Mouse (Mus musculus) gastrocnemius, postnatal 14 days (tissue): Measurements from ENCODE around the gene Nutm2. TPM values are rescaled to one million over a fixed set of nuclear protein-coding genes. Genes with fewer than 3 reads are reported as not detected.
A peak's percentile ranks its signal among the peaks of the same experiment; 100 is the strongest.
"Not testable (repeated sequence)": the region's sequence is repeated elsewhere in the genome, so short reads cannot be mapped to it uniquely, and the experiment has no call there.

ENCODE experiments used
- DNase-seq: peaks from one replicate; pipeline ENCODE4 v3.0.0; 2021; ENCODE audit warnings: mixed read lengths
- intact Hi-C: fragments of 180-260 bp; cut with DNase I; formaldehyde crosslinking; loops from one replicate; pipeline ENCODE4 v1.15.1; 2025; ENCODE audit warnings: low total_unique reads
- long read RNA-seq, 2 experiments: library from polyadenylated mRNA; stranded (forward); transcript quantifications; one replicate each; pipeline ENCODE4 v2.0.0; 2021
- total RNA-seq, 2 experiments: library from RNA; stranded (reverse); gene quantifications; 2 replicates each; pipeline ENCODE4 v1.2.3; 2021

The Nutm2 gene
- total RNA-seq: not detected
- long read RNA-seq, experiment 1: 0 reads
- long read RNA-seq, experiment 2: 0 reads

DNA sequence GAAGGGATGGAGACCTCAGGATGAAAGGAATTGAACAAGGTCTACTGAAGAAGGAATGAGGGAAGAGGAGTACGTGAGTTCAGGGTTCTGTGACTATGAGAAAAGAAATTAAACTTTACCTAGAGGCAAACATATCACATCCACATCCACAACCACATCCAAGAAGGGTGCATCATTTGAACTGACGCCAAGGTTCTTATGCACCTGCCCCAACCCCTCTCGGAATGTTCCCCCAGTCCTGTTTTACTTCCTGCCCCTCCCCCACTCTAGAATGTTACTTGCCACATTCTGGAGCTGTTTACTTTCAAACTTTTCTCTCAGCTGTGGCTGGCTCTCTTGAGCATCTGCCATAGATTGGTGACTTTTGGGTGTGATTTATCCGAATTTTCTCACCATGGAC lies at the start of gene Nutm2:
Nutm2 (plus strand) TSS at position 301 of the 400 bp plus-strand sequence.
- intact Hi-C loops: no loop called here
- no peak for DNase-seq

DNA sequence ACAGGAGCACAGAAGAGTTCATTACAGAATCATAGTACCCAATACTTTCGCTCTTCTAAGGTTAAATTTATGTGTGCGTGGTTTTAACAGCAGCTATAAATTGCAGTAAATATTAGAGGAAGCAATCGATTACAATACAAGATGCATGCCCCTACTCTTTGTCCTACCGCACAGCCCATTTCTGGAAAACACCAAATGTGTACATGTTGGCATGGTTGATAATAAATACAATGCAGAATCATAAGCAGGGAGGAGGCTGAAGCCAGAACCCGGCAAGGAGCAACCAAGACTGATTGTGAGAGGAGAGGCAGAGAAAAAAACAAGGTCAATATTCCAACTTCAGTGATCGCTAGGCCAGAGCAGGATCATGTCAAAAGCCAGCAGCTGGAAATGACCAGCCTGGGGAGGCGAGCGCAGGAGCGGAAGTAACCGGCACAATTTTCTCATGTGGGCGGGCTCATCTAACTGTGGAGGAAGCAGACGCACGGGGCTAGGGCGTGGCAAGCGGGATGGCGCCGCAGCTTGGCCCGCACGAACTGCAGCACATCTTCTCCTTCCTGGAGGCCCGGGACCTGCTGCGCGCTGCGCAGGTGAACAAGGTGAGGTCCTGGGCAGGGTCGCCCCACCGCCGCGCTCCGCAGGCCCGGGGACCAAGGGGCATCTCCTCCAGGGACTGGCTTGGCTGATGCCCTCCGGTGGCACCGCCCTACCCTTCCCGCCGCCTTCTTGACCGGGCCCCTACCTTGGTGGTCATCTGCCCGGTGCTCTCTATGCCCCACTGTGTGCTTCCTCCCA lies 49.5 kb upstream of the Nutm2 start, which contains the start of gene Fbxw17:
Fbxw17 (plus strand) TSS at position 476 of the 795 bp plus-strand sequence.
- intact Hi-C loops: no loop called here
- peak; percentile 79 for DNase-seq

DNA sequence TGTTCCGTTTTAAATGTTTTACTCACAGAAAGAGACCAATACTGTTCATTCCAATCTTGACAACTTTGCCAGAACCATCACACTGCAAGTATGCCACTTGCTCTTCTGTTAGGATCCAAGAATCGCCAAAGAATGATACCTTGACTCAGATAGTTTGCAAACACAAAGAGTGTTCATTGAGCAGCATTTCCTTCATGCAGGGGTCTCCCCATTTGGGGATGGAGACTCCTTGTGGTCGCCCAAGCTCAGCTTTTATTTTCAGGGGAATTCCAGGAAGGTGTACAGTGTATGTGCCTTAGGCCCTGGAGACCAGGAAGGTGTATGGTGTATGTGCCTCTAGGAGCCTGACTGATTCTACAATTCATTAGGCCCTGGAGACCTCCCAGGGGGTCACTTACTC lies 48.7 kb upstream of the Nutm2 start:
- no peak for DNase-seq
- intact Hi-C loops: no loop called here

DNA sequence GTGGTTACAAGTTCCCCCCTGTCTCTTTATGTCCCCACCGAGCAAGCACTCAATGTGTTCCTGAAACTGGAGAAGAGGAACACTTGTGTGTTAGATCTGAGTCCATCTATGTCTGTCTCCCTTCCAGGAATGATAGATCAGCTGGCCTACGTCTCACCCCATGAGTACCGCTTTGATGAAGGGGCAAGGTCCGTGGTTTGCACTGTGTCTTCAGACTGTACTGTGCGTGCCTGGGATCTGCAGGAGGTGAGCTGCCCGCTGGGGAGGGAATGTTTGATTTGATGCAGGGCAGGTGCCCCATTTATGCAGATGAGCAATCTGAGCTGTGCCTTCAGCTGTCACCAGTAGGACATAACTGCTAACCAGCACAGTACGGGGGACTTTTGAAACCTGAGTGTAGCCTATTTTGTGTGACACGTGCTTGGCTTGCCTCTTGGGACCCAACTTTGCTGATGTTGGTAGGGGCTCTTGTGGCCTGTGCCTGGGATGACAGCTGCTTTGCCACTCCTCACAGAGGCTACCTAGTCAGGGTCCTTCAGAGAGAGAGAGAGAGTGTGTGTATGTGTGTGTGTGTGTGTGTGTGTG lies 43.4 kb upstream of the Nutm2 start:
- intact Hi-C loops: no loop called here
- DNase-seq: no peak

DNA sequence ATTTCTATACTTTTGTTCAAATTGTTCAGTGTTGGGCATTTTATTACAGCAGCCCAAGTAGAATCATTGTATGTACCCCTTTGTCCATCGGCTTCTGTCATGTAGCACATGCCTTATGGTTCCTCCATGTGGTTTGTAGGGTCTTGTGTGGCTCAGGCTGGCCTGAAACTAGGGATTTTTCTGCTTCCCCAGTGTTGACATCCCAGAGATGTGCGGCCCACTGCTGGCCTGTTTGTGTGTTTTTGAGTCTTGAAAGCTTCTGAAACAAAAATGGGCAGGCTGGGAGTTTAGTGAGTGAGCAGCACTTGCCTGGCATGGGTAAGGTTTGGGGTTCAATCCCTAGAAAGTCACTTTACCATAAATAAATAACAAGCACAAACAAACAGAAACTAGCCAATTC lies 42.6 kb upstream of the Nutm2 start:
- no peak for DNase-seq

DNA sequence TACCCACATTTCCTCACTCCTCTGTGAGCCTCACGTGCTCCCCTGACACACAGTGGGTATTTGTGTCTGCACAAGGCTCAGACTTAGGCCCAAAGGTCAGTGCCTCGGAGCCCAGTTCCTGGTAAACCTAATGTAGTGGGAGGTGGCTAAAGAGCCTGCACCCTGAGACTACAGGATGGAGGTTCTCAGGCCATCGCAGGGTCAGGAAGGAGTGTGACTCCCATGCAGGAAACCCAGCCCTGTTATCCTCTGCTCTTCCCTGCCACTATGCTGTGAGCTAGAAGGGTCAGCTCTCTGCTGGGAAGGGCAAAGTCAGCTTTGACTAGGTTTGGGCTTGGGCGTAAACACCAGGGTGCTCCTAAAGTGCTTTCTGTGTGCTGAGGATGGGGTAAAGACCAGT lies 40.4 kb upstream of the Nutm2 start:
- intact Hi-C loops: no loop called here

More for the DNA sequence above, 42.6 kb upstream of the Nutm2 start:
- intact Hi-C loops: no loop called here

DNA sequence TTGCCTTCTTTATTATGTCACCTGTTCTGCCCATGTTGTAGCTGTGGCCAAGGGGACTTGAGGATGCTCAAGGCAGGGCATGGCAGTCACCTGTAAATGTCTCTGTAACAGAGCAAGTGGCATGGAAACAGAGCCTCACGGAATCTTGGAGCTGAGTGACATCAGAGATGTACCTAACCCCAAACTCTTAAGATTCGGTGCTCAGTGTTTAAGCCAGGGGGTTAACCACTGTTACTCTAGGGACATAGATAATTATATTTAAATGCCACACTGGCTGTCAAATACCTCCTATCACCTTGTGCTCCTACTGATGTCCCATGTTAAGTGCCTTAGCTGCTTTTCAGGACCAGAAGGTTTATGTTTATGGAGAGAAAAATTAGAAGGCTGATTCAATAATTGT lies 23.3 kb upstream of the Nutm2 start, which contains the start of gene Gm47429:
Gm47429 (minus strand) TSS at position 101 of the 400 bp plus-strand sequence.
- intact Hi-C loops: no loop called here
- no peak for DNase-seq

More for the DNA sequence above, 40.4 kb upstream of the Nutm2 start:
- no peak for DNase-seq

DNA sequence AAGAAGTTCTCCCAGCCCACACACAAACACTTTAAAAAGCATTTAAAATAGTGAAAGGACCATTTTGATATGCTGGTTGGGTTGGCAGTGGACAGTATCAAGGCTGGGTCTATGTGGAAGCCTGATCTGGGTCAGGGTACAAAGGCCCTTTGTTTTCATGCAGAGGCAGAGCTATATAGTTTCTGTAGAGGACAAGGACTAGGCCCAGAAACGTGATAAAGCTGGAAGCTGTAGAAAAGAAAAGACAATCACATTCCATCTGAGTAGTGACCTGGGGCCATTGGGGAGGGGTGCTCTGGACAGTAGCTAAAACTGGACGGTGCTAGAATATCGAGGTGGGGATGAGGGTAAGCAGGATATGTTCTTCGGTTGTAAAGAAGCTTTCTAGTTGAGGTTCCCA lies 21.8 kb upstream of the Nutm2 start:
- intact Hi-C loops: no loop called here

DNA sequence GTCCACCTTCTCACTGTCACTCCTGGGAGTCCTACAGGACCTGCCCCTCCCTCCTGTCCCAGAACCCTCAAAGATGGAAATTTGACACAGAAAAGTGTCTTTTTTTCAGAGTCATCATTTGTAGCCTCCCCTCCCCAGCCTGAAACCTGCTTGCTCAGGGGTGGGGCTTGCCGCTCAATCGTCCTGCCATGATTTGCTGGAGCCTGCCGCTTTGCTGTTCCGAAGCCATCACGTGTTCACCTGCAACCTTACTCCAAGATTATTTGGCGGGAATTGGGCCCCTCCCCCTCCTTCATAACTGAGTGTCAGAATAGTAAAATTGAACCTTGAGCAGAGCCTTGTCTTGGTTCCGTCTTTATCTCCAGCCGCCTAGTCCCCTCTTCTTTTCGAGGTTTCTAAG lies 14.8 kb upstream of the Nutm2 start:
- DNase-seq, intact Hi-C loops: not testable (repeated sequence)

More for the DNA sequence above, 21.8 kb upstream of the Nutm2 start:
- DNase-seq: no peak

DNA sequence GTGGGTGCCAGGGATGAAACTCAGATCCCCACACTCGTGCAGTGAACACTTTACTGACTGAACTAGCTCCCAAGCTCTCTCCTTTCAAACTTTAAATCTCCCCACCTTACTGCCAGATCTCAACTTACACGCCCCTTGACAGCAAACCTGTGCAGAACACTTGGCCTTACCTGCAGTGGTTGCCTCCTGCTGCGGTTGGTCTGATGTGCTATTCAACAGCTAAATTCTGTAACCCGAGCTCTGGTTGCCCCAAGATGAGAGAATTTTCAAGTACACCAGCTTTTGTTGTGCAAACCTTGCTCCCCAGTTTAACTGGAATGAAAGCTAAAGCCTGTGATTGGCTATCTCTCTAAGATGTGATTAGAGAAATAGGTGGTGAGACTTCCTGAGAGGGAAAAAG lies 13.7 kb upstream of the Nutm2 start:
- DNase-seq: no peak
- intact Hi-C loops: no loop called here

DNA sequence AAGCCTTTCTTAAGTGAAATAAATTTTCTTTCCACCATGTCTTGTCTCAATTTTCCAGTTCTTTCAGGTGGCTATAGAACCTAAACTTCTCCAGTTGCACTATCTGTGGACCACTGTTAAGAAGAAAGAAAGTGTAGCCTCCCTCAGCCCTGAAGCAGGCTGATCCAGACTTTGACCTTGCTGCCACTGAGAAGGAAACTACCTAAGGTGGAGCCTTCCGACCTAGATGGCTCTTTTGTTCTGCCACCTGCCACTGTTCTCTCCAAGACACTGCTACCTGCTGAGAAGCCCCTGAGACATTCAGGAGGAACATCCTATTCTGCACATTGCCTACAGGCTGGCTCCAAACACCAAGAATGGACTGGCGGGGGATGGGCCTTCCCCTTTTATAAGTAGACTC lies 6.7 kb upstream of the Nutm2 start:
- DNase-seq, intact Hi-C loops: not testable (repeated sequence)

DNA sequence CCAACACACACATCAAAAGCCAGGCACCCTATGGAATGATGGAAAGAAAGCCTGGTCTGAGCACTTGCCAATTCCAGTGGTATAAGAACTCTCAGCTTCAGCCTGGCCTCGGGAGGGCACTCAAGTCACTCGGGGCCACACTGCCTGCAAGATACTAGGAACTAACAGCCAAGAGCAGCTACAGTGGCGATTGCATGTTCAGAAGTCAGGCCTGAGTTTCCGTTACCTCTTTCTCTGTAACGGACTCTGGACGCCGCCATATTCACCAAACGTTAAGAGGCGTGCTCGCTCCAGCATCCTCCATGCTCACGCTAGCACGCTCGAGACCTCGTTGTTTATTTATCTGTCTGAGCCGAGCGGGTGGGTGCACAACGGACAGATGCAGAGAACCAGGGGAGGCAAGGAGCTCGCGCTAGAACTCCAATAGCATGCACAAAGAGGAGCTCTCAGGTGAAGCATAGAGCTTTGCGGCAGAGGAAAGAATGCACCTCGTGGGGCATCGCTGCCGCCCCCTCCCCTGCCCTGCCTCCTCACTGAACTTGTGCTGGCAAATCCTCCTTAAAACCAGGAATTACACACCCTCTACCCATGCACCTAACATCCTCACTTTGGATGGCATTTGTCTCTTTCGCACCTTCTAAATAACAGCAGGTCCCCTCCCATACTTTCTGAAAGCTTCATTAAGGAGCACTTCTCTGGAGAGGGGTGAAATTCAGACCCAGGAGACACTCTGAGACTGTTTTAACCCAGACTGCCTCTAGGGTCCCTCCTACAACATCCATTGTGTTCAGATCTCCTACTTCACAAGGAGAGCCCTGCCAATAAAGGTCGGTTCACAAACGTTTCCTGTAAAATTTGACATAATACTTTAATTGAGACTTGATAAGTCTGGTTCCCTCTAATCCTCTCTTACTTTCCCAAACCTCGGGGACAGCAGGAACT lies 2.2 kb upstream of the Nutm2 start:
- intact Hi-C loops: no loop called here
- no peak for DNase-seq

DNA sequence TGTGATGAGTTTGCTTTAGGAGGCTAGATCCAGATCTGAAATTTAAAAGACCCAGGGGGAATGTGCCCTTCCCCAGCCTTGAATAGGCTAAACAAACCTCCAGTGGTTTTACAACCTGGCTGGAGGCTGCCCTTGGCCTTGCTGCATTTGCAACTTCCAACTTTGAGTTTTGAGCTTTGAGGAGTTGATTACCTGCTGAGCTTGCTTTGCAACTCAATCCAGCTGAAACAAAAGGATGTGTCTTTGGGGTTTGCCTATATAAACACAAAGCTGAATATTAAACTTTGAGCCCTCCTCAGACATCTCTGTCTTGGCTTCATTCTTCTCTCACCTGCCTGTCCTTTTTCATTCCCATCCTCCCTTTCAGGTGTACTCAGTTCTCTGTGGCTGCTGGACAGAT lies 21.4 kb downstream of the Nutm2 start:
- DNase-seq, intact Hi-C loops: not testable (repeated sequence)

DNA sequence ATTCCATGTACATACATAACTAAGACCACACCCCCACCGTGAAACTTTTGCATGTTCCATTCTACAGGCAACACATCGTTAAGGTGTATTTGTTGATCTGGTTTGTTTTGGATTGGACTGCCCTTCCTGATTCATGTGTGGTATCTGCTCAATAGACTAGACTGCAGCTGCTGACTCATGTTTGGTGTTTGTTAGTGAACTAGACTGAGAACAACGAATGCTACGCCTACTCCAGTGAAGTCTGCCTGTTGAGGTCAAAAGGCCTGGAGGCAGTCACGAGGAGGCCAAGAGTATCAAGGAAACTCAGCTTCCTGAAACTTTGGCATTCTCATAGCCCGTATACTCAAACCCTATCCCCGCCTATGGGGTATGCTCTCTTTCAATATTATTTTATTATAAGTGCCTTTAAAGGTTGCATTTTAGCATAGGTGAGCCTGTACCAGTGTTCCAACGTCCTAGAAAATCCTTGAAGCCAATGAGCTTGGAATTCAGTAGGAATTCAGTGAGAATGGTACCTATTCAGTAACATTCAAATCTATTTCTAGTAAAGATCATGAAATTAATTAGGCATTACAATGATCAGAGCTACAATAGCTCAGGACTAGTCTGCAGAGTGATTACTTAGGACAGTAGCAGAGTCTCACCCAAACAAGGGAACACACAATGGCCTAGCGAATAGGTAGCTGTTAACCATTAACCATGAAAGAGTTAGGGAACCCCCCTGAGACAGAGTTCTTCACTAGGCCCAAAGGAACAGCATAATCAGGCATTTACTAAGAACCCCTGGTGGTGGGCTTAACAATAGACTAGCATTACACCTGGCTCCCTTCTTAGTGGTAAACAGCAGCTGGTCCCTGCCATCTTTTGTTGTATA lies 43.6 kb downstream of the Nutm2 start:
- intact Hi-C loops: not testable (repeated sequence)

More for the DNA sequence above, 43.6 kb downstream of the Nutm2 start:
- DNase-seq: not testable (repeated sequence)

Other genes with a start within 250 kb of the Nutm2 start
- gene Gm906, start 217.0 kb upstream of the Nutm2 start, total RNA-seq: not detected
- gene Fbxw17, start 49.4 kb upstream of the Nutm2 start, total RNA-seq: 1 to 10 TPM; 6.0 to 6.9 TPM
- not detected for gene Gm47429, start 23.4 kb upstream of the Nutm2 start, total RNA-seq
- gene Gm904, start 175.9 kb downstream of the Nutm2 start, total RNA-seq: not detected
- not detected for gene Gm8765, start 231.0 kb downstream of the Nutm2 start, total RNA-seq